Mouse (Mus musculus) embryo, embryonic 11 days (tissue): ENCODE results near the gene Sh3gl2.

Source experiments
- DNase-seq: peaks from one replicate; pipeline ENCODE4 v3.0.0-alpha.2; 2015

The Sh3gl2 gene

GRCm38 (mm10) chr4:85305912-85306573 lies 101.1 kb downstream of the Sh3gl2 start:
- no peak for DNase-seq

- DNase-seq: no peak
Measured at GRCm38 (mm10) chr4:85319092-85319491, 114.2 kb downstream of the Sh3gl2 start.

GRCm38 (mm10) chr4:85325454-85325853 lies 120.5 kb downstream of the Sh3gl2 start:
- DNase-seq: no peak

- DNase-seq: no peak
Measured at GRCm38 (mm10) chr4:85326052-85326451, 121.1 kb downstream of the Sh3gl2 start.

- no peak for DNase-seq
Measured at GRCm38 (mm10) chr4:85334688-85335200, 129.8 kb downstream of the Sh3gl2 start.

- DNase-seq: no peak
Measured at GRCm38 (mm10) chr4:85336356-85336755, 131.4 kb downstream of the Sh3gl2 start.

GRCm38 (mm10) chr4:85339126-85339525 lies 134.2 kb downstream of the Sh3gl2 start:
- no peak for DNase-seq

GRCm38 (mm10) chr4:85340686-85341085 lies 135.8 kb downstream of the Sh3gl2 start:
- no peak for DNase-seq

- DNase-seq: no peak
Measured at GRCm38 (mm10) chr4:85345911-85346310, 141.0 kb downstream of the Sh3gl2 start.

GRCm38 (mm10) chr4:85348079-85348643 lies 143.2 kb downstream of the Sh3gl2 start:
- DNase-seq: no peak

- no peak for DNase-seq
Measured at GRCm38 (mm10) chr4:85362661-85363060, 157.7 kb downstream of the Sh3gl2 start.

GRCm38 (mm10) chr4:85363205-85363604 lies 158.3 kb downstream of the Sh3gl2 start:
- no peak for DNase-seq

- no peak for DNase-seq
Measured at GRCm38 (mm10) chr4:85371036-85371435, 166.1 kb downstream of the Sh3gl2 start.

- DNase-seq: no peak
Measured at GRCm38 (mm10) chr4:85374801-85375200, 169.9 kb downstream of the Sh3gl2 start.

- DNase-seq: no peak
Measured at GRCm38 (mm10) chr4:85376187-85376586, 171.3 kb downstream of the Sh3gl2 start.

- no peak for DNase-seq
Measured at GRCm38 (mm10) chr4:85376610-85377009, 171.7 kb downstream of the Sh3gl2 start.

- DNase-seq: no peak
Measured at GRCm38 (mm10) chr4:85385241-85385640, 180.3 kb downstream of the Sh3gl2 start.

- no peak for DNase-seq
Measured at GRCm38 (mm10) chr4:85387676-85388075, 182.8 kb downstream of the Sh3gl2 start.

- DNase-seq: peak; percentile 31
Measured at GRCm38 (mm10) chr4:85391795-85392194, 186.9 kb downstream of the Sh3gl2 start.

- DNase-seq: no peak
Measured at GRCm38 (mm10) chr4:85398765-85399164, 193.8 kb downstream of the Sh3gl2 start.

- peak; percentile 89 for DNase-seq
Measured at GRCm38 (mm10) chr4:85402823-85403222, 197.9 kb downstream of the Sh3gl2 start.

- DNase-seq: peak; percentile 80
Measured at GRCm38 (mm10) chr4:85404424-85405194, 199.7 kb downstream of the Sh3gl2 start.

GRCm38 (mm10) chr4:85405276-85405675 lies 200.3 kb downstream of the Sh3gl2 start:
- no peak for DNase-seq

- DNase-seq: no peak
Measured at GRCm38 (mm10) chr4:85416466-85416865, 211.5 kb downstream of the Sh3gl2 start.
